Mouse (Mus musculus) heart, adult 2 months (tissue): Measurements from ENCODE around the gene Mbd4.

Experiments
- CTCF ChIP-seq: fragments of 200-600 bp; IDR thresholded peaks from 2 replicates; pipeline ENCODE4 v1.8.1; 2022; ENCODE audit warnings: antibody characterized with exemption, mild to moderate bottlenecking, moderate library complexity
- EP300 ChIP-seq: fragments of 200-500 bp; IDR thresholded peaks from 2 replicates; pipeline ENCODE4 v1.6.1; 2011; ENCODE audit warnings: low read depth, low read length, control low read depth; ENCODE audit not compliant: insufficient read depth
- POLR2A ChIP-seq: fragments of 200-500 bp; IDR thresholded peaks from 2 replicates; pipeline ENCODE4 v1.6.1; 2011; ENCODE audit warnings: mild to moderate bottlenecking, low read depth, low read length, control low read depth; ENCODE audit not compliant: insufficient read depth

GRCm38 (mm10) chr6:115897926-115898520, 44.9 kb upstream of the Mbd4 start:
- no peak for TF ChIP-seq CTCF
- no peak for TF ChIP-seq EP300
- TF ChIP-seq POLR2A, result no peak
